ENCODE assay signal across 8 mouse cellular contexts in the genomic region with DNA sequence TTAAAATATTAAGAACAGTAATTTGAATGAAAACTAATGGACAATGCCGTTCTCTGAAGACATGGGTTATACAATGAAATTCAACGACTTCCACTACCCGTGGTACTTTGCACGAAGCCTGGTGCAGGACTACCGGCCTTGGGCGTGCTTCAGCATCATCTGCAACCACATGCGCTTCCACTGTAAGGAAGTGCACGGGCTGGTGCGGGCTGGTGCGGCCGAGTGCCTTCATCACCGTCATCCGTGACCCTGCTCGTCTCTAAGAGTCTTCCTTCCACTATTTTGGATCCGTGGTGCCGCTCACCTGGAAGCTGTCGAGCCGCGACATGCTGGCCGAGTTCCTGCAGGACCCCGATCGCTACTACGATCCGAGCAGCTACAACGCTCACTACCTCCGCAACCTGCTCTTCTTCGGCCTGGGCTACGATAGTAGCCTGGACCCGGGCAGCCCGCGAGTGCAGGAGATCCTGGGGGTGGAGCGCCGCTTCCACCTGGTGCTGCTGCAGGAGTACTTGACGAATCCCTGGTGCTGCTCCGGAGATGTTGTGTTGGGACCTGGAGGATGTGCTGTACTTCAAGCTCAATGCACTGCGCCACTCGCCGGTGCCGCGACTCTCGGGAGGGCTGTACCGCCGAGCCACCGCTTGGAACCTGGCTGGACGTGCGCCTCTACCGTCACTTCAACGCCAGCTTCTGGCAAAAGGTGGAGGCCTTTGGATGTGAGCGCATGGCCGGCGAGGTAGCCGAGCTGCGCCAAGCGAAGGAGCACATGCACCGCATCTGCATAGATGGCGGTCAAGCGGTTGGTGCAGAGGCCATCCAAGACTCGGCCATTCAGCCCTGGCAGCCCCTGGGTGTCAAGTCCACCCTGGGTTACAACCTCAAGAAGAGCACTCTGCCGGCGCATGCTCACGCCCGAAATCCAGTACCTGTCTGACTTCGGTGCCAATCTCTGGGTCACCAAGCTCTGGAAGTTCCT. TPM values are rescaled to one million over a fixed set of nuclear protein-coding genes. Genes with fewer than 3 reads are reported as not detected.
A peak's percentile ranks its signal among the peaks of the same experiment; 100 is the strongest.
DNase-seq lines count a peak whose midpoint lies in the region; ATAC-seq and TF ChIP-seq lines count a peak whose summit lies in the region.

No protein-coding gene starts in this region.

- H3K4me3 ChIP-seq in forebrain, embryonic 14.5 days (ENCODE audit: low read depth, low read length) = peak overlapping the region; percentile 45
- H3K4me3 ChIP-seq in spleen, adult 2 months (ENCODE audit: extremely low read depth, insufficient read depth, insufficient read length) = peak overlapping the region; percentile 10; the same call in 1 of the 2 replicates

- intact Hi-C loops in left cerebral cortex, postnatal 36 days (cut with DNase I) = no loop called here

- H3K36me3 ChIP-seq in forebrain, embryonic 14.5 days (ENCODE audit: control insufficient read depth, insufficient read depth, low read length) = no peaks in the 10 kb centered on the region
- H3K36me3 ChIP-seq in spleen, adult 2 months (ENCODE audit: control insufficient read depth, insufficient read depth, low read length) = no peaks in the 10 kb centered on the region

- TF ChIP-seq POLR2A in spleen, adult 2 months (IDR thresholded peaks at IDR 0.05; ENCODE audit: low read depth, low read length) = no peak

- peak overlapping the region; percentile 82 for H3K4me2 ChIP-seq in forebrain, embryonic 14.5 days (ENCODE audit: low read length)

- 5% methylated on average over 63 of the region's 63 CpGs for WGBS in forebrain, embryonic 14.5 days
- 12% methylated on average over 63 of the region's 63 CpGs for WGBS in spleen, adult 2 months

- peak; percentile 73 for ATAC-seq in forebrain, embryonic 14.5 days

- H3K27me3 ChIP-seq in forebrain, embryonic 14.5 days (replicated peaks; ENCODE audit: control insufficient read depth, insufficient read depth, low read length) = peaks cover 13% of the 10 kb centered on the region; the same call in 1 of the 2 replicates
- H3K27me3 ChIP-seq in spleen, adult 2 months (ENCODE audit: control insufficient read depth, insufficient read depth, low read length) = peaks cover 8% of the 10 kb centered on the region

- H3K9ac ChIP-seq in forebrain, embryonic 14.5 days (ENCODE audit: low read length) = peak overlapping the region; percentile 63

- H3K27ac ChIP-seq in forebrain, embryonic 14.5 days (ENCODE audit: low read depth, low read length) = no peak overlapping the region
- H3K27ac ChIP-seq in spleen, adult 2 months (ENCODE audit: insufficient read depth, low read length) = no peak overlapping the region; the same call in 1 of the 2 replicates

- TF ChIP-seq CTCF in spleen, adult 2 months (IDR thresholded peaks at IDR 0.05; ENCODE audit: extremely low read depth, insufficient read depth, insufficient read length, insufficient replicate concordance) = no peak

- no peaks in the 10 kb centered on the region for H3K9me3 ChIP-seq in forebrain, embryonic 14.5 days (replicated peaks; ENCODE audit: control insufficient read depth, low read length)

- DNase-seq in left cerebral cortex, postnatal 36 days (ENCODE audit: low spot score in 2 of 2) = peak; percentile 18 to 25
- DNase-seq in left cerebral cortex, adult 11 months (ENCODE audit: low spot score) = no peak
- DNase-seq in cerebellum, adult 8-10 months = peak; percentile 29
- peak; percentile 39 for DNase-seq in forebrain, embryonic 14.5 days (ENCODE audit: low spot score)
- DNase-seq in liver = peak; percentile 75
- no peak for DNase-seq in spleen, adult 2 months (ENCODE audit: low read depth in 1 of 2, low spot score in 2 of 2)
- DNase-seq in layer of hippocampus, postnatal 25 days (ENCODE audit: extremely low spot score in 1 of 2, low spot score in 1 of 2) = no peak
- DNase-seq in lung, postnatal 10 days = no peak

- peaks cover 12% of the 10 kb centered on the region; the same call in 1 of the 2 replicates for H3K4me1 ChIP-seq in forebrain, embryonic 14.5 days (ENCODE audit: control insufficient read depth, insufficient read depth, low read length)
- 0 out of 2 replicates have a peak, but pooled peaks cover 5% of the 10 kb centered on the region for H3K4me1 ChIP-seq in spleen, adult 2 months (ENCODE audit: control insufficient read depth, insufficient read depth, insufficient read length)

RNA-seq across cellular contexts. Expression of a gene that starts 25.4 kb away (rescaled TPM):
- total RNA-seq in left cerebral cortex, postnatal 36 days (2021) = 100 to 1,000 TPM in 1 of 2 experiments, 10 to 100 TPM in 1; 79.8 to 104 TPM
- 3.1 and 4.1 TPM in 2 replicates for polyA plus RNA-seq in forebrain, embryonic 14.5 days (2014; fragmentation: Nextera tagmentation; extraction: Ambion mirVana)
- polyA plus RNA-seq in spleen, adult 2 months (2012; rRNA removed) = 4.1 and 4.2 TPM in 2 replicates
- total RNA-seq in layer of hippocampus, postnatal 25 days (2021) = 10 to 100 TPM; 62.1 to 74.6 TPM

RNA-seq across cellular contexts. Expression of a gene that starts 26.5 kb away (rescaled TPM):
- 10 to 100 TPM; 90.5 to 93.5 TPM for total RNA-seq in left cerebral cortex, postnatal 36 days (2021)
- polyA plus RNA-seq in forebrain, embryonic 14.5 days (2014; fragmentation: Nextera tagmentation; extraction: Ambion mirVana) = 127 and 143 TPM in 2 replicates
- polyA plus RNA-seq in spleen, adult 2 months (2012; rRNA removed) = 21.2 and 23.4 TPM in 2 replicates
- 10 to 100 TPM; 84.7 to 88.2 TPM for total RNA-seq in layer of hippocampus, postnatal 25 days (2021)

Comparison
In these comparisons a context has a peak if more than half of its experiments do, and no peak if none do; other contexts are left out.
1. DNase-seq: peak in left cerebral cortex, postnatal 36 days (2 of 2), cerebellum, adult 8-10 months (single experiment), forebrain, embryonic 14.5 days (single experiment) and liver (single experiment); none in left cerebral cortex, adult 11 months (single experiment), spleen, adult 2 months (0 of 2), layer of hippocampus, postnatal 25 days (0 of 2) and lung, postnatal 10 days (single experiment).